Mouse (Mus musculus) large intestine, adult 2 months (tissue): ENCODE results near the gene Nin. TPM values are rescaled to one million over a fixed set of nuclear protein-coding genes. Genes with fewer than 3 reads are reported as not detected.

ENCODE experiments used
- DNase-seq: peaks from one replicate; pipeline ENCODE4 v3.0.0-alpha.2; 2012; ENCODE audit warnings: low read depth, low spot score
- WGBS: fragments of 180-500 bp; shearing (Covaris S2); methylation state at CpG from one replicate; pipeline ENCODE4 v1.1.7; 2018; 5-methylcytosine and 5-hydroxymethylcytosine counted together
- polyA plus RNA-seq: library from polyadenylated mRNA; depleted of rRNA; stranded (reverse); fragments of >200 nt; gene quantifications from 2 replicates; pipeline ENCODE4 v1.2.3, GENCODE M21; 2012

Nin gene
- polyA plus RNA-seq, 1 experiment = 2.1 TPM

DNA sequence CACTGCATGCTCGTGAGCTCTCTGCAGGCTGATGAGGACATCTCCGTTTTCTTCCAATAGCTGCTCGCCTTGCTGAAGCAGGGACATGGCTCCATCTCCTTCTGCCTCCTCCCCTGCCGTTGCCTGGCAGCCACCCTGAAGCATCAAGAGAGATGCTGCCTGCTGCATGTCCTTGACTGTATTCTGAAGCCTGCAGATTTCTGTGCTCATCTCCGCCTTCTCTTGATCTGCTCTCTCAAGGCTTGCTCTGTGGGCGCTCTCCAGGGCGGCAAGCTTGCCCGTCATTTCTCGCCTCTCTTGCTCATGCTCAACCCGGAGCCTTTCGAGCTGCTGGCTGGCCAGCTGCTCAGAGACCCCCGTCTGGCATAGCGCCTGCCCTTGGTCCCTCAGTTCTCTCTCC lies 70.1 kb downstream of the Nin start:
- DNase-seq = no peak
- 93% methylated on average over 13 of the region's 13 CpGs for whole genome bisulfite sequencing

DNA sequence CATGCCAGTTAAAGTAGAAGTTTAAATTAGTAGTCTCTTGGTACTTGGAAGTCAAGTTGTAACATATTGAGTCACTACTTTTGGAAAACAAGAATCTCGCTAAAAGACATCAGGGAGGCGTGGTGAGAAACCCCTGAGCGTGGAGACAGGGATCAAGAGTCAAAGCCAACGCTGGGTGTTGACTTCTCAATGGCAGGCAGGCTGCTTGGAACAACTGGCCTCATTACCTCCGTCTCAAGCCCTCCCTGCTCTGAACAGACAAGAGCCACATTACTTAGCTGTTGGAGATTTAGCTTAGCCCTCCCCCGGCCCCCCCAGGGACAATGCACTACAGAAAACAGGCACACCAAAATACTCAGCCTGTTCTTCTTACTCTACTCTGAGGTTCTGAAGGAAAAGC lies 72.5 kb downstream of the Nin start:
- 82% methylated on average over 6 of the region's 6 CpGs for WGBS

DNA sequence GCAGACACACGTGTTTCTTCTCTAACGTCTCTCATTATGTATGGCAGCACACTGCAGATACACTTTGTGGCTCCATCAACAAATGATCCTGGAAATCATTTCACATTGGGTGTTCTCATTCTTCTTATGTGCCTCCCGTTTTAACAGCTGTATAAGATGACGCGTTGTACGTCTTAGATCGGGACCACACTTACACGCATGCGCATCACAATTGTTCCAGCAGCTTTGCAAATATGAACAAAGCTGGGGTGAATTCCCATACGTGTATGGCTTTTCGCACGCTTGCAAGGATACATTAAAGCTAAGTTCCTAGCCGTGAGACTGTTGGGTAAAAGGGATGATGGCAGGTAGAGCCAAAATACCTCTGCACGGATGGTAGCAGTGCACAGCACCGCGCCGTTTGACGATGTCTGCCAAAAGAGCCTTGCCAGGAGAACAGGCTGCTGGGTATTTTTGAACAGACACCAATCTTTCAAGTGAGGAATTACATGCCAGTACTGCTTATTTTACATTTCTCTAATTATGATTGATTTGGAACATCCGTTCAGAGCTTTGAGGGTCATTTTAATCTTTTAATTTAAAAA lies 76.7 kb downstream of the Nin start:
- DNase-seq = no peak
- WGBS = 93% methylated on average over 19 of the region's 19 CpGs

More for the DNA sequence above, 72.5 kb downstream of the Nin start:
- DNase-seq = no peak

DNA sequence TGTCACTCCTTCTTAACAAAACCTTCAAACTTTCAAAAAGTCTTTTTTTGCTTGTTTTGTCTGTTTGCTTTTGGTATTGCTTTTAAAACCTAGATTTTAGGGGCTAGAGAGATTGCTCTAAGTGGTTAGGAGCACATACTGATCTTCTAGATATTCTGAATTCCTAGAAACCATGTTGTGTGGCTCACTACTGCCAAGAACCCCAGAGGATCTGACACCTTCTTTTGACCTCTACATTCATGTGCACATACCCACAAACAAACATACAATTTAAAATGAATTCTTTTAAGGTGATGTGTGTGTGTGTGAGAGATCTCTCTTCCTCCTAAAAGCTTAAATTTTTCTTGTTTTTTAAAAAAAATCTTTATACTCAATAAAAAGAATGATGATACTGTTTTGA lies 87.3 kb downstream of the Nin start:
- DNase-seq = no peak

DNA sequence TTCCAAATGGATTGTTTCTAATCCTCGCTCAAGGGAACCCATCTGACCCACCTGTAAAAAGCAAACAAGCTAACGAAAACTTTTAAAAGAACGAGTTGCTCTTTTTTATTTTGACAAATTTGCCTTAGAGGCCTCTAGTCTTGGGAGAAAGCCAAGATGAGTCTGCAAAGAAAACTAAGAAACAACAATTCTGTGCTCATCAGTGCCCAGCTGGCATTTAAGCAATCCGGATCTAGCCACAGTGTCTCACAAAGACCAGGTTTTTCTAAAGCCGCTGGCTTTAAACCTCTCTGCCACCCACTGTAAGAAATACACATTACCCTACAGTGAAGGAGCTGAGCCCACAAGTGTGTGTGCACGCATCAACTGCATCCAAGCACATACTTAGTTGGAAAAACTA lies 88.1 kb downstream of the Nin start:
- no peak for DNase-seq
- WGBS = 87% methylated on average over 6 of the region's 6 CpGs

DNA sequence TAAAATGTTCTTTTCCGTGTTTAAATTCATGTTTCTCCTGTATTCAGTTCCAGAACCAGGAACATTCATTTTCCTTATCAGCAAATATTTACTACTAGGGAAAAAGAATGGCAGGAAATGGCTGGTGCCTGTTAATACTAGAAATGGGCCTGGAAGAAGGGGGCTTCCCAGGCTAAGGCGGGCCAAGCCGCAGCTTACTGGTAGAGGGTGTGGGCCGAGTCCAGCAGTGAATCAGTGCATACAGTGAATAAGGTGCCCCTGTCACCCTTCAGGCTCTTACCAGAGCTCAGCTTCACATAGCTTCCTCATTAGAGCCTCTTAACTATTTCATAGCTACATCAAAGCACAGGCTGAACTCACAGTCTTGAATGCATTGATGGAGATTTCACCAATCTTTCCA lies 89.9 kb downstream of the Nin start:
- no peak for DNase-seq
- 93% methylated on average over 4 of the region's 4 CpGs for WGBS

DNA sequence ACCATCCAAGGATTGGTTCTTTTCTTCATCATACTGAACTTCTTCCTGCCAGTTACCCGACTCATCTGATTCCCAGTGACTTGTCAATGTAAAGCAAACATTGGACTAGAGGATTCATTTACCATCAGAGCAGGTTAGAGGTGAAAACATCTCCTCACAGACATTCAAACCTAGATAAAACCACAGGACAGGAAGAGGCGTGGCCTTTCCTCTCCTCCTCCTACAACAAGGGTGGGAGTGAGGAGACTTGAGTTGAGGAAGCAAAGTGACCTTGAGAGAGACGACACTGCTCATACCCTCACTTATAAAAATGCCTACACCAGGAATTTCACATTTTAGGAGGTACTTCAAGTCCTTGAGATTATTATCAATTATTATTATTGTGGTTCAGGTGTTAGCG lies 95.4 kb downstream of the Nin start:
- DNase-seq = no peak
- WGBS = 72% methylated on average over 4 of the region's 4 CpGs

DNA sequence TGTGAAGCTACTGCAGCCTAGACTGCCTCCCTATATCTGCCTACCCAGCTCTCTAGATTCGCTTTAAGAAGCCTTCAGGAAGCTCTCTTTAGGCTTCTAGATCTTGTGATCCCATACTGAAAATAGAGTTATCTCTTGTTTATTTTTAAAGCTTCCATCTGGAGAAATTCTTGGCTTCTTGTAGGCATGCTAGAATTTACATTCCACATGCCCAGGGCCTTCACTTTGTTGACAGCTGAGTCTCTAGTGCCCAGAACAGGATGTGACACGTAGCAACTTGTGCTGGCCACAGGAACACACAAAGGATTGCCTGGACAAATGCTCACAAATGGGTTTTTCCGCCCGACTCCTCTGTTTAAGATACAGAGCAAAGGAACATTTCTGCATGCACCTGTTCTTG lies 97.6 kb downstream of the Nin start:
- 66% methylated on average over 4 of the region's 4 CpGs for WGBS
- DNase-seq = no peak

DNA sequence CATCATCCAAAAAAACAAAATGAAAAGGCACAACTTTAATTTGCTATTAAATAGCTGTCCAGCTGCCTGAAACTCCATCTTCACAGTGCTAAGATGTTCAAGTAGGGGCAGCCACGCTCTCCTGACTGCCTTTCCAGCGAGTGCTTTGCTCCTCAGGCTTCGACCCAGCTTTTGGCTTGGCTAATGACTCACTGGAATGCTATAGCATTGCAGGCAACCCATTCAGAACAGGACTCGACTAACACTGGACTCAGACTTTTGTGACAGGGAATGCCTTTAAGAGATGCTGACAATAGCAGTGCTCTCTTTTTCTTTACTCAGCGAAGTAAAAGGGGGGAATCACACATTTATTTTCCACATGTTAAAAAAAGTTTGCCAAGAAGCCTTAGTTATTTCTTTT lies 101.8 kb downstream of the Nin start:
- DNase-seq = no peak
- 67% methylated on average over 5 of the region's 5 CpGs for WGBS

DNA sequence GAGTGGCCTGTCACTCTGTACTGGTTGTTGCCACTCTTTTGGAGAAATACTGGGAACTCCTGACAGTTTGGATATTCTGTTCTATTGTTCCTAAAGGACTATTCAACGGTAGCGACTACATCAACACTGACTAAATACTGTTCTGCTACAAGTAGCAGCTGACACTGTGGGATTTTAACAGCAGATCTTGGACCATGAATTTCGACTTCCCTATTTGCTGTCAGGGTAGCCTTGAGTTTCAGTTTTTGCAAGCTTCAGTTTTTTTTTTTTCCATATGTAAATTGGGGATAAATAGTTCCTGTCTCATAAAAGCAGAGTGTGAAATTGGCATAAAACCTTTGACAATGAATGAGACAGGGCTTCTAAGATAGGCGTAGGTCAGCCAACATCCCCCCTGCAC lies 103.2 kb downstream of the Nin start:
- 94% methylated on average over 4 of the region's 4 CpGs for WGBS
- DNase-seq = no peak

DNA sequence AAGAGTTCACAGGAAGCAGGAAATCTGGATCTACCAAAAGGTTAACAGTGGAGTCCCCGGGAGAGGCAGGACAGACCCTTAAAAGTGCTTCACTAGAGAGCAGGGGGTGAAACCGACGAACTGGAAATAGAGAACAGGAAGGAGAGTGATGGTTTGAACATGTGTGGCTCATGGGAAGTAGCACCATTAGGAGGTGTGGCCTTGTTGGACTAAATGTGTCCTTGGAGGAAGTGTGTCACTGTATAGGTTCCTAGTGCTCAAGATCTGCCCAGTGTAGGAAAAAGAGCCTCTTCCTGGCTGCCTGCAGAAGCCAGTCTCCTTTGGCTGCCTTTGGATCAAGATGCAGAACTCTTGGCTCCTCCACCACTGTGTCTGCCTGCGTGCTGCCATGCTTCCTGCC lies 108.4 kb downstream of the Nin start:
- no peak for DNase-seq
- 78% methylated on average over 4 of the region's 4 CpGs for WGBS

DNA sequence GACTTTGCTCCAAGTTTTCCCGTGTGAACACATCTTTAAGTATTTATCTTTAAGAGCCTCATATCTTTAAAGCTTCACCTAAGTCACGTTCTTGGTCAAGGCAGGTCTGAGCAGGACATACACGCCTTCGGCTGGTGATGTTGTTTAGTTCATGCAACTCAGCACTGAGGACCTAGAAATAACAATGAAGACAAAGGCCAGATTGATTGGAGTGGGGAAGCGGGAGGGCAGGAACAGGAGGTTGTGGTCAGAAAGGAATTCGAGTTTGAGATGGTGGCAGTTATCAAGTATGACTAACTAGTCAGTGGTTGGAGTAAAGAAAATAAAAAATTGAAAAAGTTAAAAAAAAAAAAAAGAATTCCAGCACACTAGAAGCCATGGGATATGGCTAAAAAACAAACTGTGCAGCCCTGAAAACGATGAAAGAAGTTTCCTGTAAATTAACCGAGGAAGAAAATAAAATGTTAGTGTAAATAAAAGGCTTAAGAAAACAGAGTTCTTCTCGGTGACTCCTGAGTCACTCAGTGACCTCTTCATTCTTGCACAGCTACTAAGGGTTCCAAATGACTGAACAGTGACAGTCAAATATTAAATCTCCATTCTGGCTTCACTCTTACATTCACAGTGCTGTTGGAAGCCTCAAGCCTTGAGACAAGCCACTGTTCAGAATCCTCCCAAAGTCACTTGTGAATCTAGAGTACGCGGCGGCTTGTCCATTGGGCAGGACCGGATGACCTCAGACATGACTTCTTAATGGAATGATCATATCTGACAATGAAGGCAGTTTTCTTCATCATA lies 115.1 kb downstream of the Nin start:
- 64% methylated on average over 13 of the region's 13 CpGs for WGBS
- DNase-seq = no peak

DNA sequence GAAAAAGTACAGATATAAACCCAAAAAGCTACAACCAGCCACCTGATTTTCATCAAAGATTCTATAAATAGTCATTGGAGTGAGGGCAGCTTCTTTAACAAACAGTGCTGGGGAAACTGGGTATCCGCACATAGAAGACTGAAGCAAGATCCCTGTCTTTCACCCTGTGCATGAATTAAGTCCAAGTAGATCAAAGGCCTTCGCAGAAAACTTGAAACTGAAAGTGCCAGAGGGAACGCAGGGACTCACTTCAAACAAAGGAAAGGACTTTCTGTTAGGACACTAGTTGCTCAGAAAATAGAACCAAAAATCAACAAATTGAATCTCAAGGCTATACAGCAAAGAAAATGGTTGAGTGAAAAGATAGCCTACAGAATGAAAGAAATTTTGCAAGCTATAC lies 118.1 kb downstream of the Nin start:
- WGBS = 27% methylated on average over 3 of the region's 3 CpGs
- no peak for DNase-seq

DNA sequence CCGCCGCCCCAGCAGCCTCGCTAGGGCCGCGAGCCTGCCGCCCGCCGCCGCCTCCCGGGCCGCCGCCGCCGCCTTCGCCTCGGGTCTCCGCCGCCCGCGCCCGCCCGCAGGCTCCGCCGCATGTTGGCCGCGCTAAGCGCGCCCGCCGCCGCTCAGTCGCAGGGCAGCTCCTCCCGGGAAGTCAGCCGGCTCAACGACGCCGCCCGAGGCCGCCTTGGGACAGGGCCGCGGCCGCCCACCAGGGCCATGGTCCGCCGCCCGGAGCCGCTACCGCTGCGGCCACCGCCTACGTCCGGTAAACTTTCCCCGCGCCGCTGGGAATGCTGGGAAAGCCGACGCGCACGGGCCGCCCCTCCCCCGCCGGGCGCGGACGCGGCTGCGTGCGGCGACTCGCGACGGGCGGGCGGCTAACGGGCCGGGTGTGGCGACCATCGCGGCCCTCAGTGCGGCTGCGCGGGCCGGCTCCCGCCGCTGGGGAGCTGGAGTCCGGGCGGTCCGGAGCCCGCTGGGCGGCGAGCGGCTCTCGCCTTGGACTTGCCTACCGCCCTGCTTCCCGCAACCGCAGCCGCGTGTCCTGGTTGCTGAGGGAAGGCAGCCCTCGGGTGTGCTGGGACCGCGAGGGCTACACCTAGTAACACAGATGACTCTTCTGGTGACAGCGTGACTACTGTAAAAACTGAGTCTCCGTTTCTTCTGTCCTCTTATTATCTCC lies 126.6 kb downstream of the Nin start, which contains the start of gene Sav1:
Gene Sav1 (minus strand): TSS at position 217 of the 712 bp plus-strand sequence.
- WGBS = under 1% methylated on average over 101 of the region's 102 CpGs

DNA sequence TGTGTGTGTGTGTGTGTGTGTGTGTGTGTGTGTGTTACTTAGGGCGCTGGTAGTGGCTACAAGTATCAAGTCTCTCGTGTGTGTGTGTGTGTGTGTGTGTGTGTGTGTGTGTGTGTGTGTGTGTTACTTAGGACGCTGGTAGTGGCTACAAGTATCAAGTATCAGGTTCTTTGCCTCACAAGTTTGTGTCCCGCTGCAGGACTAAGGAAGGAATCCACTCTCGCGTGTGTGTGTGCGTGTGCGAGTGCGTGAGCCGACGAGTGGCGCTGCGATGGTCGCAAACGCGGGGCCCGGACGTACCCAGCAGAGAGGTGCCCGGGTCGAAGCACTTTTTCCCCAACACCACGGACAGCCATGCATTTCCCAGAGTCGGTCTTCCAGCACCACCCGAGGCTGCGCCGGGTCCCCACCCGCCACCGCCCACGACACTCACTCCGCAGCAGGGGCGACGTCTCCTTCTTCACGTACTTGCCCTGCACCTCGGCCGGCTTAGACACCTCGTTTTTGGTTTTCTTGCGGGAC lies 127.2 kb downstream of the Nin start:
- WGBS = under 1% methylated on average over 36 of the region's 36 CpGs
- DNase-seq = no peak

More for the DNA sequence above, 126.6 kb downstream of the Nin start, which contains the start of gene Sav1:
- DNase-seq = peak; percentile 57

DNA sequence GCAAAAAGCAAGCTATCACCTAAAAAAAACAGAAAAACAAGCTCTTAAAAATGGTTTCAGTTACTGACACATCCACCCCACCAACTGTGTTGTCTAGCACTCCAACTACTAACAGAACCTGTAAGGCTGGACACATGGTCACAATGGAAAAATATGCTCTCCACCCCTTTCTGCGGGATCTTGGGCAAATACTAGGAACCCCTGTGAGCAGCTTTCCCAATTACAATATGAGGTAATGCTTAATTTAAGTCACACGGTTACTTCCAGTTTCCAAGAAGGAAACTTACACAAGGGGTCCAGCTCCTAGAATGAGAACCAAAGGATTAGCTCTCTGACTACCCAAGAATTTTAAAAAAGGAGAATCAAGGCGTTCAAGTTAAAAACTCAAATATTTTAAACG lies 128.0 kb downstream of the Nin start:
- DNase-seq = no peak

DNA sequence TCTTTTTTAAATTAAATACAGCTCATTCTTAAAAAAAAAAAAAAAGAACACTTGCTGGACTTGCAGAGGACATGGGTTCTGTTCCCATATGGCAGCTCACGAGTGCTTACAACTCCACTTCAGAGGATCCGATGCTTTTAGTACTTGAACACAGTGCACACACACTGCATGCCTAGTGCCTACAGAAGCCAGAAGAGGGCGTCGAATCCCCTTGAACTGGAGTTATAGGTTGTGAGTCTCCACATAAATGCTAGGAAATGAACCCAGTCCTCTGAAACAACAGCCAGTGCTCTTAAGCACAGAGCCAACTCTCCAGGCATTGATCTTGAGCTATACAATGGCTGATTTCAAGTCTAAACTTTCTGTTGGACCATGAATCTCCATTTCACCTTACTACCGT lies 130.6 kb downstream of the Nin start:
- DNase-seq = no peak
- WGBS = 78% methylated on average over 5 of the region's 5 CpGs

More for the DNA sequence above, 128.0 kb downstream of the Nin start:
- WGBS = 23% methylated on average over 4 of the region's 4 CpGs

DNA sequence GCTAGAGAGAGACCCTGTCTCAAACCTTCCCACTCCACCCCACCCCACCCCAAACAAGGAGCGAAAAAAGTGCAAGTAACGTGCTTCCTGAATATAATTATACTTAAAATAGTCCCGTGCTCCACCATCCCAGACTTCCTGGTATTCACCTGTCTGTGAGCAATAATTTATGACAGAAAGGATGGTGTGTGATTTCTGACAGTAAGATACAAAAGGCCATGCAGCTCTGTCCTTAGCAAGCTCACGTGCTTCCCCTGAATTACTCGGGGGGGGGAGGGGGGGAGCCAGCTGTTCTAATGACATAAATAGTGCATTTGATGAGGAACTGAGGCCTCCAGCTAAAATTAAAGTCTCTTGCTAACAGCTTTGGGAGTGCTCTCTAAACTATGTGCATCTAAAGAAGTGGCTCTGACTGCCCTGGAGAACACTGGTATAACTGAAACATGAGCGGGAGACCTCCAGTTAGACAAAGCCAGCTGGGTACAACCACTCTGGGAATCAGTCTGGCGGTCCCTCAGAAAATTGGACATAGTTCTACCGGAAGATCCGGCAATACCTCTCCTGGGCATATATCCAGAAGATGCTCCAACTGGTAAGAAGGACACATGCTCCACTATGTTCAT lies 136.0 kb downstream of the Nin start:
- DNase-seq = no peak

DNA sequence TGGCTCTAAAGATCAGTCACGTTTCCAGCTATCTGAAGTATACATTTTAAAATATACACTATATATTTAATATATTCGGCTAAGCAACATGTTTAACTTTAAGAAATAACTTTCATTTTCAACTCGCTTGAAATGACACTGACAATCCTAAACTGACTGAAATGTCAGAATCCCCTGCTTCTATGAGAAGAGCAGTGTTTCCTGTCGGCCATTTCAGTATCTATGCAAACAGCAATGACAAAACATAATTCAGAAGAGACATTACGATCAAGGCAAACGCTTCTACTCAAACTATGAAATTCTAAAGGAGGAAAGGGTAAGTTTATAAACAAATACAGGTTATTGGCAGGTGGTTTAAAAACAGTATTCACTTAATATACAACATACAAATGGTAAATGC lies 136.8 kb downstream of the Nin start:
- no peak for DNase-seq
- 56% methylated on average over 6 of the region's 6 CpGs for WGBS

More for the DNA sequence above, 136.0 kb downstream of the Nin start:
- 37% methylated on average over 9 of the region's 9 CpGs for WGBS

DNA sequence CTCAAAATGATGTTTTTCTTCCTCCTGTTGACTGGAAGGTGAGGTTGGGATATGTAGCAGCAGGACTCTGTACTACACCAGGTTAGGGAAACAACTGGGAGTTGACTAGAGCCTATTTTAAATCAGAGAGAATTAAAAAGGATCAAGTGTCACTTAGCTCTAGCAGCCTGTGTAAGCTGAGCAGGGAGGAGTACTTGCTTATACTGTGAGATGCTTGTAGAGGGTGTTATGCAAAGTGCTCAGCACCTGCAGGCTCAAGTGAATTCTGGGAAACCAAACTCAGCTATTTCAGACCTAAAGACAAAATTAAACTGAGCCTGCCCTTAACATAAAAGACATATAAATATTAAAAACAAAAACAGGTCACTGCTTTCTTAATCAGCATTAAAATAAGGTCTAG lies 139.9 kb downstream of the Nin start:
- no peak for DNase-seq
